Mouse (Mus musculus) embryonic facial prominence, embryonic 11.5 days (tissue): ENCODE measurements at regions not wholly inside any gene's neighbourhood (a gene's known extent, or its start where the extent isn't known, plus 50 kb on each side); places are given as distances from the start of the nearest gene placed in this dataset.

Experiments used
- ATAC-seq: fragments of 200-750 bp; cut with Nextera tagmentation; replicated peaks from 2 replicates; pipeline ENCODE4 v1.8.0; 2017; ENCODE audit warnings: low read depth; ENCODE audit not compliant: insufficient number of reproducible peaks, low FRiP score, low TSS enrichment
- DNase-seq: peaks from one replicate; pipeline ENCODE4 v3.0.0-alpha.2; 2015; ENCODE audit warnings: low spot score
- H3K27ac ChIP-seq: fragments of 300-500 bp; sonication (generic); replicated peaks from 2 replicates; pipeline ENCODE4 v1.5.1; 2014; ENCODE audit warnings: mild to moderate bottlenecking, low read depth, low read length, control low read depth
- H3K27me3 ChIP-seq: fragments of 300-500 bp; sonication (generic); 2 replicates; pipeline ENCODE4 v1.6.1; 2014; ENCODE audit warnings: mild to moderate bottlenecking, low read length, moderate library complexity, mixed read lengths; ENCODE audit not compliant: control insufficient read depth, insufficient read depth
- H3K36me3 ChIP-seq: fragments of 300-500 bp; sonication (generic); replicated peaks from 2 replicates; pipeline ENCODE4 v1.6.1; 2014; ENCODE audit warnings: low read depth, mild to moderate bottlenecking, low read length, moderate library complexity, mixed read lengths; ENCODE audit not compliant: control insufficient read depth, insufficient read depth
- H3K4me1 ChIP-seq: fragments of 300-500 bp; sonication (generic); 2 replicates; pipeline ENCODE4 v1.6.1; 2014; ENCODE audit warnings: low read length, mixed read lengths; ENCODE audit not compliant: control insufficient read depth, insufficient read depth
- H3K4me2 ChIP-seq: fragments of 300-500 bp; sonication (generic); 2 replicates; pipeline ENCODE4 v1.6.1; 2014; ENCODE audit warnings: low read depth, mild to moderate bottlenecking, control low read depth, low read length, moderate library complexity
- H3K4me3 ChIP-seq: fragments of 300-500 bp; sonication (generic); 2 replicates; pipeline ENCODE4 v1.5.1; 2014; ENCODE audit warnings: low read depth, low read length, control low read depth
- H3K9ac ChIP-seq: fragments of 300-500 bp; sonication (generic); replicated peaks from 2 replicates; pipeline ENCODE4 v1.6.1; 2014; ENCODE audit warnings: mild to moderate bottlenecking, control low read depth, low read length
- H3K9me3 ChIP-seq: fragments of 300-500 bp; sonication (generic); replicated peaks from 2 replicates; pipeline ENCODE4 v1.6.1; 2016; ENCODE audit warnings: mild to moderate bottlenecking, low read length, inconsistent platforms, mixed read lengths; ENCODE audit not compliant: control insufficient read depth
- WGBS: fragments of 180-500 bp; shearing (Covaris S2); extraction: QIAGEN DNeasy Blood & Tissue Kit; methylation state at CpG from one replicate; pipeline ENCODE4 v1.1.7; 2014; 5-methylcytosine and 5-hydroxymethylcytosine counted together

- H3K9me3 ChIP-seq: no peaks in the 10 kb centered on the region
- H3K4me2 ChIP-seq: no peak overlapping the region
- no peaks in the 10 kb centered on the region for H3K36me3 ChIP-seq
- H3K9ac ChIP-seq: no peak overlapping the region
- H3K4me3 ChIP-seq: no peak overlapping the region
- no peaks in the 10 kb centered on the region for H3K27me3 ChIP-seq
- whole genome bisulfite sequencing: 78% methylated on average over 16 of the region's 16 CpGs
- DNase-seq: no peak
- ATAC-seq: no peak
- H3K27ac ChIP-seq: no peak overlapping the region
- no peaks in the 10 kb centered on the region for H3K4me1 ChIP-seq
Measured at GRCm38 (mm10) chr10:117526008-117526833, 103.1 kb upstream of the Cpm start.

GRCm38 (mm10) chr10:117525608-117526007 is 103.7 kb upstream of the Cpm start:
- DNase-seq (no peak), ATAC-seq (no peak)
- Histone ChIP-seq H3K4me1 (no peaks in the 10 kb centered on the region), H3K4me2 (no peak overlapping the region), H3K9ac (no peak overlapping the region), H3K27ac (no peak overlapping the region), H3K4me3 (no peak overlapping the region), H3K36me3 (no peaks in the 10 kb centered on the region), H3K9me3 (no peaks in the 10 kb centered on the region), H3K27me3 (no peaks in the 10 kb centered on the region)
- 60% methylated on average over 3 of the region's 3 CpGs for WGBS

GRCm38 (mm10) chr10:117524926-117525565 is 104.3 kb upstream of the Cpm start:
- Histone ChIP-seq H3K27ac (no peak overlapping the region), H3K36me3 (no peaks in the 10 kb centered on the region), H3K4me2 (no peak overlapping the region), H3K4me3 (no peak overlapping the region), H3K4me1 (no peaks in the 10 kb centered on the region), H3K27me3 (no peaks in the 10 kb centered on the region), H3K9me3 (no peaks in the 10 kb centered on the region), H3K9ac (no peak overlapping the region)
- DNase-seq: no peak
- WGBS: 88% methylated on average over 8 of the region's 8 CpGs
- no peak for ATAC-seq

- ATAC-seq: no peak
- Histone ChIP-seq H3K4me1 (no peaks in the 10 kb centered on the region), H3K4me2 (no peak overlapping the region), H3K4me3 (no peak overlapping the region), H3K36me3 (no peaks in the 10 kb centered on the region), H3K27ac (no peak overlapping the region), H3K9ac (no peak overlapping the region), H3K9me3 (no peaks in the 10 kb centered on the region), H3K27me3 (no peaks in the 10 kb centered on the region)
- WGBS: 85% methylated on average over 7 of the region's 7 CpGs
- DNase-seq: no peak
Measured at GRCm38 (mm10) chr10:117524101-117524500, 105.2 kb upstream of the Cpm start.

GRCm38 (mm10) chr10:117522906-117523829 is 106.1 kb upstream of the Cpm start:
- Histone ChIP-seq H3K36me3 (no peaks in the 10 kb centered on the region), H3K4me3 (no peak overlapping the region), H3K9ac (no peak overlapping the region), H3K9me3 (no peaks in the 10 kb centered on the region), H3K4me2 (no peak overlapping the region), H3K4me1 (no peaks in the 10 kb centered on the region), H3K27me3 (no peaks in the 10 kb centered on the region), H3K27ac (no peak overlapping the region)
- DNase-seq: no peak
- no peak for ATAC-seq
- 87% methylated on average over 10 of the region's 10 CpGs for WGBS

- Histone ChIP-seq H3K4me3 (no peak overlapping the region), H3K36me3 (no peaks in the 10 kb centered on the region), H3K27ac (no peak overlapping the region), H3K27me3 (no peaks in the 10 kb centered on the region), H3K4me1 (no peaks in the 10 kb centered on the region), H3K4me2 (no peak overlapping the region), H3K9ac (no peak overlapping the region), H3K9me3 (no peaks in the 10 kb centered on the region)
- 94% methylated on average over 2 of the region's 3 CpGs for WGBS
- DNase-seq: no peak
- no peak for ATAC-seq
Measured at GRCm38 (mm10) chr10:117522373-117522772, 106.9 kb upstream of the Cpm start.

GRCm38 (mm10) chr10:117521315-117522270 is 107.7 kb upstream of the Cpm start:
- no peak overlapping the region for H3K4me3 ChIP-seq
- whole genome bisulfite sequencing: 67% methylated on average over 23 of the region's 23 CpGs

More at GRCm38 (mm10) chr10:117521315-117522270, 107.7 kb upstream of the Cpm start:
- Histone ChIP-seq H3K4me1 (no peaks in the 10 kb centered on the region), H3K9me3 (no peaks in the 10 kb centered on the region), H3K36me3 (no peaks in the 10 kb centered on the region), H3K27me3 (no peaks in the 10 kb centered on the region), H3K27ac (no peak overlapping the region), H3K9ac (no peak overlapping the region), H3K4me2 (no peak overlapping the region)
- DNase-seq (no peak), ATAC-seq (no peak)
